Mouse (Mus musculus) embryo, embryonic 10.5 days (tissue): ENCODE results near the gene Psmd2.
A peak's percentile ranks its signal among the peaks of the same experiment; 100 is the strongest.

Source experiments
- DNase-seq: peaks from one replicate; pipeline ENCODE4 v3.0.0-alpha.2; 2015; ENCODE audit warnings: low spot score

Gene Psmd2

GRCm38 (mm10) chr16:20701729-20702521, 50.5 kb downstream of the Psmd2 start:
- peak; percentile 29 for DNase-seq

GRCm38 (mm10) chr16:20702522-20702893, 51.1 kb downstream of the Psmd2 start:
- peak; percentile 88 for DNase-seq

GRCm38 (mm10) chr16:20703071-20703470, 51.6 kb downstream of the Psmd2 start:
- no peak for DNase-seq

- no peak for DNase-seq
Observed at GRCm38 (mm10) chr16:20703699-20704400, 52.4 kb downstream of the Psmd2 start.

- DNase-seq: no peak
Observed at GRCm38 (mm10) chr16:20705786-20706185, 54.3 kb downstream of the Psmd2 start.

GRCm38 (mm10) chr16:20706407-20707055, 55.1 kb downstream of the Psmd2 start:
- DNase-seq: no peak

- no peak for DNase-seq
Observed at GRCm38 (mm10) chr16:20708220-20708938, 56.9 kb downstream of the Psmd2 start.

- DNase-seq: peak; percentile 81
Observed at GRCm38 (mm10) chr16:20708939-20709734, 57.7 kb downstream of the Psmd2 start.

- DNase-seq: no peak
Observed at GRCm38 (mm10) chr16:20710370-20710769, 58.9 kb downstream of the Psmd2 start.

GRCm38 (mm10) chr16:20710810-20711209, 59.4 kb downstream of the Psmd2 start:
- no peak for DNase-seq

- DNase-seq: no peak
Observed at GRCm38 (mm10) chr16:20712190-20712589, 60.7 kb downstream of the Psmd2 start.

GRCm38 (mm10) chr16:20712889-20713288, 61.4 kb downstream of the Psmd2 start:
- no peak for DNase-seq
